Mouse (Mus musculus) naive thymus-derived CD4-positive, alpha-beta T cell, adult 5 months (primary cell): ENCODE data around the gene Magi1. TPM values are rescaled to one million over a fixed set of nuclear protein-coding genes. Genes with fewer than 3 reads are reported as not detected.

ENCODE experiments used
- polyA plus RNA-seq: library from polyadenylated mRNA; unstranded; fragments of 100-300 nt; shearing (Covaris generic); gene quantifications from one replicate; pipeline ENCODE4 v1.2.1, GENCODE M21; 2017

Gene Magi1
- not detected for polyA plus RNA-seq

DNA sequence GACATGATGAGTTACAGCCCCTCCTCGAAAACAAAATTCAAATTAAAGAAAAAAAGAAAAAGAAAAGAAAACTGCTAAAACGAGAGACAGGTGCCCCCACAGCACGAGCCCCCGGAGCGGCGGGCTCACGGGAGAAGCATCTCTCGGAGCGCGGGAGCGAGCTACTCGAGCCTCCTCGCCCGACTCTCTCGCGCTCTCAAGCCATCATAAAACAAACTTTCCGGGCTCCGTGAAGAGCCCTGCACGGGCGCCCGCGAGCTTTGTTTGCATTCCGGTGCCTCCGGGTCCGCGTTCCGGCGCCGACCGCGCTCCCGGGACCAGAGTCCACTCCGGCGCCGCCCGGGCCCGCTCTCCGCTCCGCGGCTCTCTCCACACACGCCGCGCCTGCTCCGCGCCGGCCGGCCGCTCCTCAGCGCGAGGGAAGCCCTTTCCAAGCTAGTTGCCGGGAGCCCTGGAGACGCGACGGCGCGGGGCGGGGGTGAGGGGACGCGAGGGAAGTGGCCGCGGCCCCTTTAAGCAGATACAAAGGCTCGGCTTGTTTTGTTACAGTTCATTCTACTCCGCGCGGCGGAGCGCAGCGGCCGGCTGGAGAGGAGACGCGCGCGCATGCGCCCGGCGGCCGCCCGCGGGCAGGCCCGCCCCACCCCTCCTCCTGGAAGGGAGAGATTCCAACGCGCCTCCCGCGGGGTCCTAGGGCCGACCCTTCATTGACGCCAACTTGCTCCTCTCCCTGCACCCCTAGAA lies at the start of gene Magi1:
TSS of gene Magi1 (minus strand) at position 600 of the 744 bp plus-strand sequence.

Other genes with a start within 250 kb of the Magi1 start
- 10.7 TPM for gene Slc25a26, start 216.4 kb upstream of the Magi1 start, polyA plus RNA-seq